Mouse (Mus musculus) cerebellum, adult 18-20 months (tissue): Measurements from ENCODE around the gene Rpl12.

Experiments used
- DNase-seq, 2 experiments: peaks; one replicate each; pipeline ENCODE4 v3.0.0; 2021

Rpl12 gene

DNA sequence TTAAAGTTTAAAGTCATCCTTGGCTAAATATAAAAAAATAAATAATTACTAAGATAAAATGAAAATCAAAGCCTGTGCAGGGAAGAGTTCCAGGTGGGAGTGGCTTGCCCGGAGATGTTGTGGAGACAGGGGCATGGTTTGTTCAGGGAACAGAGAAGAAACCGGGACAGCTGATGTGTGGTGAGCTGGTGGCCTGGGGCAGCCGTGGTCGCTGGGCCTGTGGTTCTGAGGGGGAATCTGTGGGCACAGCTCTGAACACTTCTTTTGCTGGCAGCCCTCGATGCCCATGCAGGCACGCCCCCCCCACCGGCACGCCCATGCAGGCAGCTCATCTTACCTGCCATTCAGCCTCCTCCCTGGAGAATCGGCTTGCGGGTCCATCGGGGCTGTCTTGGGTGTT lies 13.9 kb upstream of the Rpl12 start:
- DNase-seq, result no peak

- no peak for DNase-seq
Observed at GRCm38 (mm10) chr2:32954581-32954980, 6.8 kb upstream of the Rpl12 start.

- no peak for DNase-seq
Observed at GRCm38 (mm10) chr2:32957344-32957743, 4.0 kb upstream of the Rpl12 start.

DNA sequence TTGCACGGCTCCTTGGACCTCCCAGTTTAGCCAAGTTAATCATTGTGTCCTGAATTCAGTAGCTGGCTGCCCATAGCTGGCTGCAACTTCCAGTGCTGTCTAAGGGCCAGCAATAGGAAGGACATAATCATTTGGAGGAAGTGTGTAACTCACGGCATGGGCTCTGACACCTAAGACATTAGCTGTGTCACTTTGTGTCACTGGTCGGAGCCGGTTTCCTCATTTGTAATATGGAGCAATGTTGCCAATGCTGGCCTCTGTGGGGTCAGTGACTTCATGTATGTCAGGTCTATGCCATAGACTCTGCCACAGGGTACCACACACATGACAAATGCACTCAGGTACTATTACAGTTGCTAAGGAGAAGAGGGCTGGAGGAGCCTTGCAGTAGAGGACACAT lies 1.1 kb upstream of the Rpl12 start:
- DNase-seq, result no peak

- no peak for DNase-seq
Observed at GRCm38 (mm10) chr2:32962062-32962874, 909 bp downstream of the Rpl12 start.

DNA sequence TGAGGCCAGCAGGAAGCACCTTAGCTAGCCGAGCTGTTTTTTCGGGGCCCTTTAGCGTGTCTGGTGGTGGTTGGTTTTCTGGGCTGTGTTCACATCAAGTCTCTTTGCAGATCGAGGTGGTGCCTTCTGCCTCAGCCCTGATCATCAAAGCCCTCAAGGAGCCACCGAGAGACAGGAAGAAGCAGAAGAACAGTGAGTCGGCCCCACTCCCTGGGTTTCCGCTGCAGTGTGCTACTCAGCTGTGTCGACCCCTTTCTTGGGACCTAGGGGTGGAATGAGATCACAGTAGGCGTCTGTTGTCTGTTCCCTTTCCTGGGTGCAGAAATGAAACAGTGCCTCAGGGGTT lies 1.5 kb downstream of the Rpl12 start:
- no peak for DNase-seq

DNA sequence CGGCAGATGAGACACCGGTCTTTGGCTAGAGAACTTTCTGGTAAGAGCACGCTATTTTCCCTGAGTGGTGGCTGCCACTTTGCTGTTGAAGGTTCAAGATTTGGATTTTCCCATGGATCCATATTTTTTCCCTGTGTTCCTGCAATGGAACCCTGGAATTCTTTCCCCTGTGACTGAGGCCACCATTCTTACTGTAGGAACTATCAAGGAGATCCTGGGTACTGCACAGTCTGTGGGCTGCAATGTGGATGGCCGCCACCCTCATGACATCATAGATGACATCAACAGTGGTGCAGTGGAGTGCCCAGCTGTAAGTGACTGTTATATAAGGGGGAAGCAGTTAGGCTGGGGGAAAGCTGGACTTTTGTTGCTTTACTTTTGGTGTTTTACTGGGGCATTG lies 2.2 kb downstream of the Rpl12 start:
- no peak for DNase-seq

DNA sequence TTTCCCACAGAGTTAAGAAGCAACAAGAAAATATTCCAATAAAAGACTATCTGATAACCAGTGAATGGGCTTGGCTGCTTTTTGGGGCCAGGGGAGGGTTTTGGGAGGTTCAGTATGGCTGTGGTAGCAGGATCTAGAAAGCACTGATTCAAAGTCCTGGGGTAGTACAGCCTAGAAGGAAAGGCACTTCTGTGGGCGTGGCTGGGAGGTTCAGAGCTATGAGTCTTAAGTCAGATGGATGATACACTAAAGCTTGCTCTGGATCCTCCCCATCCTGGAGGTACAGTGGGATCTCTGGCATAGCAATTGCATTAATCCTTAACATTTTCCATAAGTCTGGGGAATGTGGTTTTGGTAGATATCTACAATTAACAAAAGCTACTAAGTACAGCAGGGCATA lies 2.6 kb downstream of the Rpl12 start:
- DNase-seq, result no peak

- DNase-seq, result no peak
Observed at GRCm38 (mm10) chr2:32964659-32965457, 3.5 kb downstream of the Rpl12 start.

DNA sequence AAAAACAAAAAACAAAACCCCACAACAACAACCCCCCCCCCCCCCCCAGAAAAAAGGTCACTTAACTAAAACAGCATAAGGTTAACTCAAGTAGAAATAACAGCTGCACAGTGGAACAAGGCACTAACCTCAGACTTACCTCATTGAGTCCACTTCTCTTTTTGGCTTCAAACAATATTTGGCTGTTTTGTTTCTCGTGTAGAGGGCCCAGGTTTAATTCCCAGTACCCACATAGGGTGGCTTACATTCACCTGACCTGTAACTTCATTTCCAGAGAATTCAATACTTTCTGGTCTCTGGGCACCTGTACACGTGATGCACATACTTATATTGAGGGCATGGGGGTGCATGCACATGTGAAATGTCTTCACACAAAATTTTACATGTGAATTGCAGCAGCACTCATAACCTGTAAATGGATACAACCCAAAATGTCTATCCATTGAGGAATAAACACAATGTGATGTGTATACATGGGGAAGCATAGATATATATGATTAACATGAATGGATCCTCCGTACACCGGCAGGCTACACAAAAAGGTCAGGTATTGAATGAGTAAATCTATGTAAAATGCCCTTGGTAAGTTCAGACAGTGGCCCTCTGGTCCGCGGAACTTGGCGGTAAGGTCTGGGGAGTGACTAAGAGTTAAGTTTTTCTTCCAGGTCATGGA lies 4.3 kb downstream of the Rpl12 start:
- no peak for DNase-seq

GRCm38 (mm10) chr2:32966184-32966688 lies 4.9 kb downstream of the Rpl12 start:
- peak in 1 of 2 experiments; percentile 16 for DNase-seq

DNA sequence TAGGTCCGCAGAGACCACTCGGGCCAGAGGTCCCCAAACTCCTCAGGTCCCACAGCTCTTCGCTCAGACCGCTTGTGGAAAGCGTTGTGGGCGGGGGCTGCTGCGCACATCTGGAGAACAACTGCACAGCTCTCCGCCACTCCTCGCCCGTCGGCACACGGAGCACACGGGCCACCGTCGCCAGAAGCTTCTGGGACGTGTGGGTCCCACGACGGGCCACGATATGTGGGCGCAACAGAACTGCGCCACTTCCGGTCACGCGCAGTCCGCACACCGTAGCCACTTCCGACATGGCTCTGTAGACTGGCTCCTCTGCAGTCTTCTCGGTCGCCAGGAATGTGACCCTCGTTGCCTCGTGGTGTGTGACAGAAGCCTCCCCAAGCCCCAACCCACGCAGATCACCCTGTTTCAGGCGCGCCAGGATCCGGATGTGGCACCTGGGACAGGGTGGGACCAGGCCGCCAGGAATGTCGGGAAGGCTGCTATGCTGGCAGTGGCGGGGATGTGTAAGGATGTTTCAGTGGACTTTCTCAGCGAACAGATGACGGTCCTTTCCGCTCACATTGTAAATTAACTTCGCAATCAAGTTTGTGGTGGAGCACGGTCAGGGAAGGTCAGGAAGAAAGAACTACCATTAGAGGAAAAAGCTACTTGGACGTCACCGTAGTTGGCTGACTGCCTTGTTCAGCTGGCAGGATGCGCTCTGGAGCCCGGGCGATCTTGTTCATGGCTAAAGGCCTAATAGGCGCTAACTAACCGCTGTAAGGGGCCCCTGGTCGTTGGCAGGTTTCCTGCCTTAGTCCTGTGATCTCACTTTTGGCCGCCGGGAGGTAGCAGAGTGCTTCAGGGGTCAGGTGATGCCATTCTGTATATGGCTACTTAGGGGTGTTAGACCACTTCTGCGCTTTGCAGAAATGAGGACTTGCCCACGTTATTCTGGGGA lies 5.6 kb downstream of the Rpl12 start:
- DNase-seq, result peak; percentile 85 to 91

DNA sequence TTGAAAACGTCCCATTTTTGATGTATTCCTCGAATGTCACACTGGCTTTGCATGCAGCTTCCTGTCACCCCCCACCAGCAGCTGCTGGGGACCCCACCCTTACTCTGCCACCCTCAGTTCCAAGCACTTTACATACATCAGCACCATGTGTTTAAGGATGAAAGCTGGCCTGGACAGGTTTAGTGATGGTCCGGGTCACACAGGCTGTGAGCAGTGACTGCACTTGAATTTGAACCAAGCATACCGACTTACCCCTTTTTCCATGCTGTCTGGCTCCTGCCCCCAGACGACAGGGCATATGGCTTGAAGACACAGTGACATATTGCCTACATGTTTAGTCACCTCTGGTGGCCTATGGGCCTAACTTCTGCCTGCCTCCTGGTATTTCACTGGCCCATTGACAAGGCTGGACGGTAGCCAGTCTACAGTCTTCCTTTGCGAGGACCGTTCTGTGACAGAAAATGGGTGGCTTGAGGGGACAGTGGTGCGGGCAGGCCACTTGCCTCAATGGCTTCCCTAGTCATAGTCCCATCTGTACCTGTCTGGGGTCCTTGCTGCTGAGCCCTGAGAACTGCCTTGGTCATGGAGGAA lies 6.8 kb downstream of the Rpl12 start:
- peak in 1 of 2 experiments; percentile 42 for DNase-seq

DNA sequence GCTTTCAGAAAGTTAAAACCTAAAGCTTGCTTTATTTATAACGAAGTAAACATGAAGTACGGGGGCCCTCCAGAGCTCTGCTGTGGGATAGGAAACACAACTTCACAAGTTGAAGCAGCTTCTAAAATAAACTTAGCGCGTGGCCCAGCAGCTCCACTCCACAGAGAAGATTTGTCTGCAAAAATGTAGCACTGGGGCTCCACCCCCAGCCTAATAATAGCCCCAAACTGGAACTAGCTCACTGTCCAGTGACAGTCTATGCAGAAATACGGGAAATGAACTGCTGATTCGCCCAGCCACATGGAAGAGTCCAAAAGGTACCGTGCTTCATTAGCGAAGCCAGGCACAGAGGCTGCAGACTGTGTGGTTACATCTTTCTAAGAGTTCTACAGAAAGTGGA lies 8.0 kb downstream of the Rpl12 start:
- DNase-seq, result no peak

DNA sequence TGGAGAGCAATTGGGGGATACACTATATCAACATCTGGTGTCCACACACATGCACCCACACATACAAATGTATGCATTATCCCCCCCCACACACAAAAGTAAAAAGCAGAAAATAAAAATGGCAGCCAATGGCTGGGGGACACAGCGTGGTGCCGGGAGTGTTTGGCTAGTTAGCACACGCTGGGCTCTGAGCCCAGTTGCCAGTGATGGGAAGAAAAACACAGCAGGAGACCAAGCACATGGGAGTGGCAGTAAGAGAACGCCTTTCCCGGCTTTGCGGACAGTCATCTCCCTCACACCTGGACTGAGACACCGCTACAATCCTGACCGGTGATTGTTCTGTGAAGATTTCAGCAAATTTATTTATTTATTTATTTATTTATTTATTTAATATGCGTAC lies 9.9 kb downstream of the Rpl12 start:
- DNase-seq, result peak; percentile 51 to 64

DNA sequence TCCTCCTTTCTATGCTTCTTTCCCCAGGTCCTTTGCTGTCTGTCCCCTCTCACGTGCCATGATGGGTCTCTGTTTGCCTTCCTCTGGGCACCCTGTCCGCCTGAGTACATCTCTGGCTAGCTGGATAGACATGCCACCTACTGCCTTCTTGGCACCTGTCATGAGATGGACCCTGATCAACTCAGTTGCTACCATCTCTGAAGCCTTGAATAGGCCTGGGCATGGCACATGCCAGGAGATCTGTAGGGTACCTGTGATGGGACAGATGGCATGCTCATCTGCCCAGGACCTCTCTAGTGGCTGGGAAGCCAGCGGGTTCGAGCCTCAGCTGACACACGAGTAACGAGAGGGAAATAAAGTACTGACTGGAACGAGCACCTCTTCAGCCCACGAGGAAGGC lies 12.9 kb downstream of the Rpl12 start:
- peak in 1 of 2 experiments; percentile 37 for DNase-seq

DNA sequence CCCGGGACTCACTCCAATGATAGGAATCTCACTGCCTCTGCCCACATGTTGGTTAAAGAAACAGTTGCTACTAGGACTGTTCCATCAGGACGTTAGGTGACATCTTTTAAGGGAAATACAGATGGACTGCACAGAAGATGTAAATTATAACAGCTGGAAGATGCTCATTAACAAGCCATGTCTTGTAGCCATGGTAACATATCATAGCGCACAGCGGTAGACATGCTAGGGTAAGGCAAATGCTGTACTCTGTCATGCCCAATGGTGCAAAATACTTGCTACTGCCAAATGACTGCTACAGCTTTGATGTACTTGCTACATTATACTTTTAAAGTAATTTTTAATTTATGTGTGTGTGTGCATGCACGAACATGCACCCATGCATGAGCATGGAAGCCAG lies 15.8 kb downstream of the Rpl12 start:
- no peak for DNase-seq

DNA sequence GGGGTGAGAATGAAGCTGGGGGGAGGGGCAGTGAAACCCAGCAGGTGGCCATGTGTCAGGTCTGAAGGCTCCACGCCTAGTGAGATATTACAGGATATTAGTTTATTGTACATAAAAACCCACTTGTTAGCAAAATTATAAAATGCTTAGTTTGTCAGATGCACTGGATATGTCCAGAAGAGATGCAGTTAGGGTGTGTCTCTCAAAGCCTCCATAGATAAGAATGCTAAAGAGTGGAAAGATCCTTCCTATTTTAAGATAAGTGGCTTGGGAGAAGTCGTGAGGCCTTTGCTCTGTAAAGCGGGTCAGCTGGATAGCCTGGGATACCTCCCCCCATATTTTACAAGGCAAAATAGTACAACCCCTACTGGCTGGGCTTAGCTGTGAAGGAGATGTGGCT lies 17.3 kb downstream of the Rpl12 start:
- DNase-seq, result no peak

- DNase-seq, result no peak
Observed at GRCm38 (mm10) chr2:32979675-32980074, 18.3 kb downstream of the Rpl12 start.

- peak; percentile 43 to 53 for DNase-seq
Observed at GRCm38 (mm10) chr2:32981281-32981680, 19.9 kb downstream of the Rpl12 start.

- peak; percentile 91 to 97 for DNase-seq
Observed at GRCm38 (mm10) chr2:32981725-32982271, 20.4 kb downstream of the Rpl12 start, which contains the start of gene Slc2a8. Slc2a8 (minus strand) TSS chr2:32982083.

DNA sequence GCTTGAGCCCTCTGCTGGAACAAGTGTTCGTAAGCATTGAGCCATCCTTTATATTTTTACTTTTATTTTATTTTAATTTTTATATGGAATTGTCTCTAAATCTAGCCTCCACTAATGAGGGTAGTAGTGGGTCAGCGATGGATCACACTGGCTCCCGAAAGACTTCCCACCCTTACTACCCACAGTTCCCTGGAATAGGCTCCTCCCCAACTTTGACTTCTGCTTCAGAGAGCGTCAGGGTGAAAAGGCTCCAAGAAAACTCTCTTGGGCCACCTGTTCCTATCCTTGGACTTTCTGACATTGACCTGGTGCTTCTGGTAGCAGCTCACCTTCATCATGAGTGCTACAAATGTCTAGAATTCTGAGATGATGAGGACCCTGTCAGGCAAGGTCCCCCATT lies 21.3 kb downstream of the Rpl12 start:
- DNase-seq, result no peak
